Mouse (Mus musculus) liver, postnatal 0 days (tissue): ENCODE data around the gene Myo1d. TPM values are rescaled to one million over a fixed set of nuclear protein-coding genes. Genes with fewer than 3 reads are reported as not detected.

Source experiments
- ATAC-seq: fragments of 200-750 bp; cut with Nextera tagmentation; 2 replicates; pipeline ENCODE4 v1.8.0; 2017; ENCODE audit warnings: mild to moderate bottlenecking, moderate library complexity
- DNase-seq: peaks from one replicate; pipeline ENCODE4 v3.0.0-alpha.2; 2016
- H3K27ac ChIP-seq: fragments of 300-500 bp; sonication (generic); 2 replicates; pipeline ENCODE4 v1.5.1; 2014; ENCODE audit warnings: antibody characterized with exemption, moderate library complexity, mild to moderate bottlenecking, low read depth
- H3K27me3 ChIP-seq: fragments of 300-500 bp; sonication (generic); 2 replicates; pipeline ENCODE4 v1.6.1; 2014; ENCODE audit warnings: low read length, control low read depth, mixed read lengths; ENCODE audit not compliant: insufficient read depth
- H3K36me3 ChIP-seq: fragments of 300-500 bp; sonication (generic); replicated peaks from 2 replicates; pipeline ENCODE4 v1.6.1; 2014; ENCODE audit warnings: mild to moderate bottlenecking, control low read depth, low read length, moderate library complexity, mixed read lengths; ENCODE audit not compliant: insufficient read depth
- H3K4me1 ChIP-seq: fragments of 300-500 bp; sonication (generic); 2 replicates; pipeline ENCODE4 v1.6.1; 2014; ENCODE audit warnings: antibody characterized with exemption, mild to moderate bottlenecking, control low read depth; ENCODE audit not compliant: insufficient read depth
- H3K4me2 ChIP-seq: fragments of 300-500 bp; sonication (generic); 2 replicates; pipeline ENCODE4 v1.6.1; 2014; ENCODE audit warnings: low read depth, mild to moderate bottlenecking, low read length, moderate library complexity, mixed read lengths
- H3K4me3 ChIP-seq: fragments of 300-500 bp; sonication (generic); 2 replicates; pipeline ENCODE4 v1.5.1; 2014; ENCODE audit warnings: low read depth, low read length
- H3K9ac ChIP-seq: fragments of 300-500 bp; sonication (generic); replicated peaks from 2 replicates; pipeline ENCODE4 v1.6.1; 2014; ENCODE audit warnings: mild to moderate bottlenecking, moderate library complexity
- H3K9me3 ChIP-seq: fragments of 300-500 bp; sonication (generic); 2 replicates; pipeline ENCODE4 v1.6.1; 2016; ENCODE audit warnings: mild to moderate bottlenecking, control low read depth, low read length, mixed read lengths
- CTCF ChIP-seq: sonication (generic); IDR thresholded peaks from 2 replicates; pipeline ENCODE4 v1.5.1; 2016; ENCODE audit warnings: antibody characterized with exemption, low read depth
- EP300 ChIP-seq: IDR thresholded peaks from 2 replicates; pipeline ENCODE4 v1.6.1; 2016; ENCODE audit warnings: antibody characterized with exemption, low read depth, mild to moderate bottlenecking
- WGBS: fragments of 180-500 bp; shearing (Covaris S2); extraction: QIAGEN DNeasy Blood & Tissue Kit; methylation state at CpG from one replicate; pipeline ENCODE4 v1.1.7; 2014; ENCODE audit not compliant: insufficient replicate concordance; 5-methylcytosine and 5-hydroxymethylcytosine counted together
- polyA plus RNA-seq: library from polyadenylated mRNA; unstranded; fragments of >200 nt; fragmentation: Nextera tagmentation; extraction: Ambion mirVana; gene quantifications from 2 replicates; pipeline ENCODE4 v1.2.1, GENCODE M21; 2015

Gene Myo1d
- polyA plus RNA-seq, 1 experiment from 2014 or later = 4.6 TPM

DNA sequence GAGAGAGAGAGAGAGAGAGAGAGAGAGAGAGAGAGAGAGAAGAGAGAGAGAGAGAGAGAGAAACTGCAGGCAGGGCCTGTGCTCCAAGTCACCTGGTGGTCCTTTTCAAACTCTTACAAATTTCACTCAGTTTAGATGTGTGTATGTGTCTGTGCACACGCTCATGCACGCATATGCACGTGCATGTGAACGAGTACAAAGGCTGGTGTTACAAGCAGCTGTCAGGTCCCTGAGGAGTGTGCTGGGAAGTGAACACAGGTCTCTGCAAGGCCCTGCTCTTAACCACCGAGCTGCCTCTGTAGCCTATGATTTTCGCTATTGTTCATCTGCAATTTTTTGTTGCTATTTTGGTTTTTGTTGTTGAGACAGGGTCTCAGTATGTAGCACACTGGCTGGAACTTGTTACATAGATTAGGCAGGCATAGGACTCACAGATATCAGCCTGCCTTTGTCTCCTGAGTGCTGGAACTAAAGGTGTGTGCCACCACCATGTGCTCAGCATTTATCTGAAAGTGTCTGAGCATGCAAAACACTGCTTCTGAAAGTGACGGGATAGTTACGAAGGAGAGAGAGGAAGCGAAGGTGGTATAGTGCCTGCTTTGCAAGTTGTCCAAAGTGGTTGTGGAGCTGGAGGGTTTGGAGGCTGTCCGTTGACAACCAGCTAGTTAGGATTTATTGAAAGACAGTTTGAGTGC, 282.5 kb downstream of the Myo1d start:
- Histone ChIP-seq H3K9me3 (no peaks in the 10 kb centered on the region), H3K4me1 (peaks cover 9% of the 10 kb centered on the region), H3K4me3 (no peak overlapping the region), H3K27ac (no peak overlapping the region; the same call in 1 of the 2 replicates), H3K27me3 (no peaks in the 10 kb centered on the region), H3K4me2 (no peak overlapping the region), H3K36me3 (no peaks in the 10 kb centered on the region), H3K9ac (no peak overlapping the region)
- WGBS = 77% methylated on average over 10 of the region's 10 CpGs
- no peak for TF ChIP-seq EP300
- no peak for TF ChIP-seq CTCF
- no peak for ATAC-seq
- no peak for DNase-seq

DNA sequence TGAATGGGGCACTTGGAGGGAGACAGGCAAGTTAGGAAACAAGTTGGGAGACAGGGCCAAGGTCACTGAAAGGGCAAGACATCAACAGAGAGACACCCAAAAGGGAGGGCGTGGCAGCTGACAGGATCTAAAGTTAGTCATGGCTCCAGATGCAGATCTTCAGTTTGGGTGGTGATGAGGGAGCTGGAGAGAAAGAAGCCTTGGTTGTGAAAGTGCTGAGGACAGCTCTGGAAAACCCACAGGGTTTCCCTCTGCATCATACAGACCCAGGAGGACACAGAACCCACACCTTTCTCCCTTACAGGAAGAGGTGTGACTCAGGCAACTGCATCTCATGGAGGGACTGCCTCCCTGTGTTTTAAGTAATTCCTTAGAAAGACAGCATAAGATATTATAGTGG, 283.2 kb downstream of the Myo1d start:
- H3K36me3 ChIP-seq = no peaks in the 10 kb centered on the region
- no peak for TF ChIP-seq CTCF
- TF ChIP-seq EP300 = no peak
- DNase-seq = no peak
- H3K27me3 ChIP-seq = no peaks in the 10 kb centered on the region
- H3K4me3 ChIP-seq = no peak overlapping the region
- H3K9ac ChIP-seq = no peak overlapping the region
- H3K27ac ChIP-seq = no peak overlapping the region
- no peak for ATAC-seq
- H3K4me2 ChIP-seq = no peak overlapping the region
- peaks cover 9% of the 10 kb centered on the region for H3K4me1 ChIP-seq
- 90% methylated on average over 1 of the region's 1 CpGs for WGBS
- H3K9me3 ChIP-seq = no peaks in the 10 kb centered on the region

DNA sequence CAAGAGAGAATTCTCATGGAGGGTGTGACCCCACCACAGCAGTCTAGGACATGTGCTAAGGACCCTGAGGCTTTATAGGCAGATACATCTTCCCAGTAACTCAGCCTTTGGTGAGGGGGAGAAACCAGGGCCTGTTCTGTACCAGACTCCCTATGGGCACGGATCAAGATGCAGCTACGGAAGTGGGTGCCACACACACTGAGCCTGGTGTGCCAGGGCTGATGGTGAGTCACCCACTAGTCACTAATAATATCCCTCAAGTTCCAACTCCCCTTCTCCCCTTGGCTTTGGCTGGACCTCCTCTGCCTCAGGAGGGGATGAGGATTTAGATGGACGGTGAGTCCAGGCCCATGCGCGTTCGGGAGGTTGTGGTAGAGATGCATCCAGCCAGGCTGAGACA, 283.9 kb downstream of the Myo1d start:
- whole genome bisulfite sequencing = 86% methylated on average over 6 of the region's 6 CpGs
- H3K4me3 ChIP-seq = no peak overlapping the region
- H3K36me3 ChIP-seq = no peaks in the 10 kb centered on the region
- DNase-seq (no peak), ATAC-seq (no peak)
- no peak overlapping the region for H3K9ac ChIP-seq
- peaks cover 9% of the 10 kb centered on the region for H3K4me1 ChIP-seq
- no peak for TF ChIP-seq EP300
- TF ChIP-seq CTCF = no peak
- no peaks in the 10 kb centered on the region for H3K27me3 ChIP-seq
- no peak overlapping the region for H3K27ac ChIP-seq
- H3K4me2 ChIP-seq = no peak overlapping the region
- no peaks in the 10 kb centered on the region for H3K9me3 ChIP-seq

DNA sequence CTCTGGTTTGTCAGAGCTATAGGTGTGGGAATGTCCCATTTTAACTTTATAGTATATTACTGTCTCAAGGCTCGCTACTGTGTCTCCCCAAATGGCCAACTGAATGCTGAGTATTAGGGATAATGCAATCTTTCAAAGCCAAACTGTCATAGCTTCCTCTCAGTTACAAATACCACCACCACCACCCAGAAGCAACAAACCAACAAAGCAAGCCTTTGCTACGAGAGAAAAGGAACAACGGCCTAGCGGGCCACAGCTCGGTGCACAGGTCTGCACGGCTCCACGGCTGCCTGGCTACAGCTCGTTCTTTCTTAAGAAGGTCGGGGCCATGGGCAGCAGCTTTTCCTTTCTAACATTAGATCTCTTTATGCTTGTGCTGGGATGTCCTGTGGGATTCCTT, 285.0 kb downstream of the Myo1d start:
- TF ChIP-seq EP300 = no peak
- TF ChIP-seq CTCF = no peak
- WGBS = 63% methylated on average over 9 of the region's 9 CpGs
- Histone ChIP-seq H3K36me3 (no peaks in the 10 kb centered on the region), H3K4me2 (no peak overlapping the region), H3K9ac (no peak overlapping the region), H3K27ac (peak overlapping the region; percentile 69), H3K4me3 (no peak overlapping the region), H3K27me3 (no peaks in the 10 kb centered on the region), H3K9me3 (no peaks in the 10 kb centered on the region), H3K4me1 (peaks cover 10% of the 10 kb centered on the region)
- ATAC-seq (no peak), DNase-seq (no peak)

DNA sequence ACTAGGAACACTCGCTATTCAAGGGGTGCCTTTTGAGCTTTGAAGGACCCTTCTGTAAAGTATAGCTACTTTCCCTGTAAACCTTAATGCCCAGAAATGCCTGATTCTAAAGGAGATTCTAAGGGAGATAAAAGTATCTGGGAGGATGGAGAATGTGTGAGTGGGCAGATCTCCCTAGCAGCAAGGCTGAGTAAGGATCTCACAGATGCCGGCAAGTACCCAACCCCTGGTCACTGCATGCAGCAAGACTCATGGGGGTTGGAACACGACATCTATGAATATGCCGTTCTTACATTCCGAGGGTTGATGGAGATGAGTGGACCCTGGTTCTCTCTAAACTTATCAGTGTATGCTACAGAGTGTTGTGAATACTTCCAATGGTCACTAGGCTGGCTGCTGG, 286.6 kb downstream of the Myo1d start:
- DNase-seq (no peak), ATAC-seq (no peak)
- Histone ChIP-seq H3K36me3 (no peaks in the 10 kb centered on the region), H3K4me1 (peaks cover 17% of the 10 kb centered on the region), H3K9ac (no peak overlapping the region), H3K27ac (no peak overlapping the region), H3K4me2 (no peak overlapping the region), H3K4me3 (no peak overlapping the region), H3K27me3 (no peaks in the 10 kb centered on the region), H3K9me3 (no peaks in the 10 kb centered on the region)
- WGBS = 83% methylated on average over 5 of the region's 5 CpGs
- TF ChIP-seq EP300 = no peak
- TF ChIP-seq CTCF = no peak

DNA sequence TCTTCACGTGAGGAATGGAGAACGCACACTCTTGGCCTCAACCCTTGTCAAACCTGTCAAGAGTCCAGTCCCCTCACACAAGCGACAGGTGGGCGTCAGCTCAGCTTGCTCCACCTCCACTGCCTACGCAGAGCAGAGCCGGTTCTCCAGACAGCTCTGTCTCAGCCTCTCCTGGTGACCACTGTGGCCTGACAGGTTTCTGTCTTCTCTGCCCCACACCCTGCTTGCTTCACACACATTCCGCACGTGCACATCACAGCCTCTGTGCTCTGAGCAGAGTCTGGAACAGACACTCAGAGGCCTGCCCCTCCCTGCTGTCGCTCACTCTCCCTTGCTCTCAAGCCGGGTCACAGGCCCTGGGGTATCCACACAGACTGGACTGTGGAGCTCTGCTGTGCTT, 289.0 kb downstream of the Myo1d start:
- no peak for TF ChIP-seq CTCF
- no peak for TF ChIP-seq EP300
- Histone ChIP-seq H3K36me3 (no peaks in the 10 kb centered on the region), H3K4me1 (peaks cover 15% of the 10 kb centered on the region), H3K9ac (no peak overlapping the region), H3K27me3 (no peaks in the 10 kb centered on the region), H3K9me3 (no peaks in the 10 kb centered on the region), H3K27ac (no peak overlapping the region), H3K4me3 (no peak overlapping the region), H3K4me2 (no peak overlapping the region)
- 78% methylated on average over 10 of the region's 10 CpGs for WGBS
- ATAC-seq = no peak
- no peak for DNase-seq

DNA sequence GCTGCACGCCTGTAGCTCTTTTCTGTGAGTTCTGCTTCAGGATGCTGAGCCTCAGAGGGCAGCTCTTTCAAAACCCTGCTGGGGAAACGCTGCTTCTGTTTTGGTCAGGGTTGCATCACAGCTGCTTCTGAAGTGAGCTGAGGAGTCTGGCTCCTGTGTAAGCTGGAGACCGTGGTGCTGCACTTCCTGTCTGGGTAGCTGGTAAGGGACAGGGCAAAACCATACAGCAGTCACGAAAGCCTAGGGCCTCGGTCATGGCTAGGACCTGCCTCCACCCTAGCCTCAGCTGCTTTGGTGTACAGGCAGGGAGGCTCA, 290.0 kb downstream of the Myo1d start:
- Histone ChIP-seq H3K36me3 (no peaks in the 10 kb centered on the region), H3K9ac (no peak overlapping the region), H3K4me3 (no peak overlapping the region), H3K27me3 (no peaks in the 10 kb centered on the region), H3K9me3 (no peaks in the 10 kb centered on the region), H3K4me1 (peaks cover 15% of the 10 kb centered on the region), H3K4me2 (peak overlapping the region; percentile 40; the same call in 1 of the 2 replicates), H3K27ac (peak overlapping the region; percentile 78)
- ATAC-seq (peak; percentile 60), DNase-seq (peak; percentile 55)
- TF ChIP-seq CTCF = no peak
- TF ChIP-seq EP300 = no peak
- WGBS = 14% methylated on average over 5 of the region's 5 CpGs
